Mouse (Mus musculus) midbrain, embryonic 10.5 days (tissue): ENCODE data around the gene H2-Q10. TPM values are rescaled to one million over a fixed set of nuclear protein-coding genes. Genes with fewer than 3 reads are reported as not detected.

Source experiments
- DNase-seq: peaks from one replicate; pipeline ENCODE4 v3.0.0-alpha.2; 2017; ENCODE audit warnings: low spot score
- H3K27ac ChIP-seq: fragments of 300-500 bp; sonication (generic); replicated peaks from 2 replicates; pipeline ENCODE4 v1.5.1; 2016; ENCODE audit warnings: mild to moderate bottlenecking
- H3K27me3 ChIP-seq: fragments of 300-500 bp; sonication (generic); 2 replicates; pipeline ENCODE4 v1.6.1; 2016; ENCODE audit warnings: low read depth, mild to moderate bottlenecking; ENCODE audit not compliant: poor library complexity, severe bottlenecking
- H3K36me3 ChIP-seq: fragments of 300-500 bp; sonication (generic); 2 replicates; pipeline ENCODE4 v1.6.1; 2016; ENCODE audit warnings: mild to moderate bottlenecking, moderate library complexity
- H3K4me1 ChIP-seq: fragments of 300-500 bp; sonication (generic); 2 replicates; pipeline ENCODE4 v1.6.1; 2016
- H3K4me3 ChIP-seq: fragments of 300-500 bp; sonication (generic); 2 replicates; pipeline ENCODE4 v1.5.1; 2016; ENCODE audit warnings: mild to moderate bottlenecking, moderate library complexity
- H3K9me3 ChIP-seq: fragments of 300-500 bp; sonication (generic); replicated peaks from 2 replicates; pipeline ENCODE4 v1.6.1; 2016; ENCODE audit warnings: mild to moderate bottlenecking
- WGBS: fragments of 180-500 bp; shearing (Covaris S2); methylation state at CpG from one replicate; pipeline ENCODE4 v1.1.7; 2016; 5-methylcytosine and 5-hydroxymethylcytosine counted together
- polyA plus RNA-seq: library from polyadenylated mRNA; unstranded; fragments of >200 nt; fragmentation: Nextera tagmentation; extraction: Ambion mirVana; gene quantifications from 2 replicates; pipeline ENCODE4 v1.2.1, GENCODE M21; 2016

Gene H2-Q10
- polyA plus RNA-seq, 1 experiment from 2014 or later: 0.22 TPM

DNA sequence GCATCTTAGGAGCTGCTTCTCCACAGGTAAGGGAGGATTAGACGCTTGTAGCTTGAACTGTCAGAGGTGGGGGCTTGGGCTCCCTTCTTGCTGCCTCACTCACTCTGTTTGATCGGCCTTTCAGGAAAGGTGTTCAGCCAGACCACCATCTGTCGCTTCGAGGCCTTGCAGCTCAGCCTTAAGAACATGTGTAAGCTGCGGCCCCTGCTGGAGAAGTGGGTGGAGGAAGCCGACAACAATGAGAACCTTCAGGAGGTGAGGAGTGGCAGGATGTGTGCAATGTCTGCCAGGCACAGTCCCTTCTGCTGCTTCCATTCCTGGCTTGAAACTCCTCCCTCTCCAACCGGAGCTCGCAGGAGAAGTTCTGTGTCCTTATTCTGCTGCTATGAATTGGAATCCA lies 39.4 kb downstream of the H2-Q10 start:
- WGBS: 37% methylated on average over 8 of the region's 8 CpGs
- Histone ChIP-seq H3K36me3 (peaks cover 18% of the 10 kb centered on the region), H3K4me3 (no peak overlapping the region), H3K4me1 (peaks cover 27% of the 10 kb centered on the region), H3K27me3 (peaks cover 55% of the 10 kb centered on the region), H3K27ac (no peak overlapping the region), H3K9me3 (no peaks in the 10 kb centered on the region)
- DNase-seq: peak; percentile 44

DNA sequence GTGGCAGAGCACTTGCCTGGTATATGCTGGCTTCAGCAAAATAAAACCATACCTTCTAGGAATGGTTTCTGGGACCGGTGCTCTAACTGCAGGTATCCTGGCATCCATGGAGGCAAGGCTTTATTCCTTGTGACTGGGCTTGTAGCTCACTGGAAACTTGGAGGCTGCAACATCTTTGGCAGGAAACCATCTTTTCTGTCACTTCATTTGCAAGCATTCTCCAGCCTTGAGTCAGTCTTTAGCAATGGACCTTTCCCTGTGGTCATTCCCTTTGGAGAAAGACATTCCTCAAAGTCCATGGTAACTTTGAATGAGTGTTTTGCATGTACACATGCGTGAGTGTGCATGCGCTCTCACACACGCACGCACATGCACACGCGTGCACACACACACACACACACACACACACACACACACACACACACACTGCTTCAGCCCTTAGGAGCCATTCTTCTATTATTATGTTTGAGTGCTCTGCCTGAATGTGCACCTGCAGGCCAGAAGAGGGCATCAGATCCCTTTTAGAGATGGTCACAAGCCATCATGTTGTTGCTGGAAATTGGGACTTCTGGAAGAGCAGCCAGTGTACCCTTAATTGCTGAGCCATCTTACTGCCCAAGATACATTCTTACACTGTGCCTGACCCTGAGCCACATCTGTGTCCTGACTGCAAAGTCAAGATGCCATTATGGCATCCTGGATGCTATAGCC lies 43.2 kb downstream of the H2-Q10 start:
- no peak for DNase-seq
- Histone ChIP-seq H3K27me3 (peaks cover 25% of the 10 kb centered on the region), H3K4me3 (no peak overlapping the region), H3K27ac (no peak overlapping the region), H3K9me3 (no peaks in the 10 kb centered on the region), H3K36me3 (peaks cover 22% of the 10 kb centered on the region), H3K4me1 (peaks cover 40% of the 10 kb centered on the region)
- 95% methylated on average over 7 of the region's 7 CpGs for WGBS

DNA sequence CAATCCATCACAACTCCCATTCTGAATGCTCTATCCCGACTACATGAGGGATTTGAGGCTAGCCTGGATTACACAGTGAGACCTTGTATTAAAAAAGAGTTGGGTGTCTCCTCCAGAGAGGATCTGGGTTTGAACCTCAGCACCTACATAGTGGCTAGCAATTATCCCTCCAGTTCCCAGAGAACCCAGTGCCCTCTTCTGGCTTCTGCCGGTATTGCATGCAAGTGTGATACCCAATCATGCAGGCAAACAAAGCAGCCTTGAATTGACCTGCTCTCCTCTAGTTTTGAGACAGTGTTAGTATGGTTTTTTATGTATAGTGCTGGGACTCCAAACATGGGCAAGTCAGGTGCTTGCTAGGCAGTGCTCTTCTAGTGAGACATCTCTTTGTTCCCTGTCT lies 44.0 kb downstream of the H2-Q10 start:
- peak overlapping the region; percentile 58 for H3K27ac ChIP-seq
- H3K36me3 ChIP-seq: peaks cover 22% of the 10 kb centered on the region
- peaks cover 46% of the 10 kb centered on the region for H3K4me1 ChIP-seq
- H3K9me3 ChIP-seq: no peaks in the 10 kb centered on the region
- peak overlapping the region; percentile 75; the same call in 1 of the 2 replicates for H3K4me3 ChIP-seq
- peak; percentile 77 for DNase-seq
- H3K27me3 ChIP-seq: peaks cover 17% of the 10 kb centered on the region
- WGBS: 21% methylated on average over 2 of the region's 2 CpGs

DNA sequence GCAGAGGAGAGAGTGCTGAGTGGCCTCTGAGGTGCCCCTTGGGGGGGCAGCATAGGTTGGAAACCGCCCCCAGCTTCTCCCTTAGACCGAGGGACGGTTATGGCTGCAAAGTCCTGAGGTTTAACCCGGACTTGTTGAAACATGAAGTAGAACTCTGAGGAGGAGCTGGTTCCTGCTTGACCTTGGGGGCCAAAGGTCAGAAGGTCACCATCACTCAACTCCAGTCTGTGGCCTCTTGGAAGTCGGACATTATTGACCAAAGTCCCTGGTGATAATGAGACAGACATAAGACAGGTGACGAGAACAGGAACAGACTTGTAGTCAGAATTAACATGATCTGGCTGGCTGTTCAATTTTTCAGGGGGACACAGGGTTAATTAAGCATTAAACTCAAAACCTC lies 44.9 kb downstream of the H2-Q10 start:
- Histone ChIP-seq H3K36me3 (peaks cover 22% of the 10 kb centered on the region), H3K9me3 (no peaks in the 10 kb centered on the region), H3K27me3 (peaks cover 8% of the 10 kb centered on the region; the same call in 1 of the 2 replicates), H3K27ac (peak overlapping the region; percentile 58), H3K4me1 (peaks cover 39% of the 10 kb centered on the region), H3K4me3 (peak overlapping the region; percentile 75)
- WGBS: 58% methylated on average over 6 of the region's 6 CpGs
- DNase-seq: no peak

DNA sequence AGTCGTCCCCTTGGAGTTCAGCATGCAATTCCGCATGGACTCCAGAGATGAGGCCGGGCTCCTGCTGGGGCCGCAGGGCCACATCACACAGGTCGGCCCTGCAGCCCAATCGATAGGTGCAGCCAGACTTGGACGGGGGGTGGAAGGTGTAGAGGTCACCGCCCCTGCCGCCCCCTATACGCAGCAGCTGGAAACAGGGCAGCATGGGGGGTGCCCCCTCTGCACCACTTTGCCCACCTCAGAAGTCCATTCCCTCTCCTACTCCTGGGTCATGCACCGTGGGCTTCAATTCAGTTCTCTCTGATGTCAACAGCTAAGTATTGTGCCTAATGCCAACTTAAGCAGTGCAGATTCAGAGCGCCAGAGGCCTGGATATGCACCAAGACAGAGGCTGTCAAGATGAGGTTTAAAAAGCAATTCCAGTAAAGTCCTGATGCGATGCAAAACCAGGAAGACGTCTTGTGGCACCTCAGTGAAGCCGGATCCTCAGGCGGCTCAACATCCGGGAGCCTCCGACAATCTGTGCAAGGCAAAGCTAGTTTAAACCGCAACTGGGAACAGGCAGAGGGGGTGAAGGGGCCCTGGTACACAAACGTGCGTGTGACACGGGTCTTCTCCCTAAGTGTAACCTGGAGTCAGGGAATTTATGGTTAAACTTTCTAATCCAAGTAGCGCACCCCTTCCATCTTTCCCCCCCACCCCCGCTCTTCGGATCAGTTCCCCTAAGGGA lies 46.2 kb downstream of the H2-Q10 start:
- Histone ChIP-seq H3K4me3 (peak overlapping the region; percentile 75), H3K36me3 (peaks cover 33% of the 10 kb centered on the region), H3K27ac (peak overlapping the region; percentile 88), H3K4me1 (peaks cover 39% of the 10 kb centered on the region), H3K9me3 (no peaks in the 10 kb centered on the region), H3K27me3 (0 out of 2 replicates have a peak, but pooled peaks cover 8% of the 10 kb centered on the region)
- 7% methylated on average over 25 of the region's 25 CpGs for WGBS
- peak; percentile 56 for DNase-seq

DNA sequence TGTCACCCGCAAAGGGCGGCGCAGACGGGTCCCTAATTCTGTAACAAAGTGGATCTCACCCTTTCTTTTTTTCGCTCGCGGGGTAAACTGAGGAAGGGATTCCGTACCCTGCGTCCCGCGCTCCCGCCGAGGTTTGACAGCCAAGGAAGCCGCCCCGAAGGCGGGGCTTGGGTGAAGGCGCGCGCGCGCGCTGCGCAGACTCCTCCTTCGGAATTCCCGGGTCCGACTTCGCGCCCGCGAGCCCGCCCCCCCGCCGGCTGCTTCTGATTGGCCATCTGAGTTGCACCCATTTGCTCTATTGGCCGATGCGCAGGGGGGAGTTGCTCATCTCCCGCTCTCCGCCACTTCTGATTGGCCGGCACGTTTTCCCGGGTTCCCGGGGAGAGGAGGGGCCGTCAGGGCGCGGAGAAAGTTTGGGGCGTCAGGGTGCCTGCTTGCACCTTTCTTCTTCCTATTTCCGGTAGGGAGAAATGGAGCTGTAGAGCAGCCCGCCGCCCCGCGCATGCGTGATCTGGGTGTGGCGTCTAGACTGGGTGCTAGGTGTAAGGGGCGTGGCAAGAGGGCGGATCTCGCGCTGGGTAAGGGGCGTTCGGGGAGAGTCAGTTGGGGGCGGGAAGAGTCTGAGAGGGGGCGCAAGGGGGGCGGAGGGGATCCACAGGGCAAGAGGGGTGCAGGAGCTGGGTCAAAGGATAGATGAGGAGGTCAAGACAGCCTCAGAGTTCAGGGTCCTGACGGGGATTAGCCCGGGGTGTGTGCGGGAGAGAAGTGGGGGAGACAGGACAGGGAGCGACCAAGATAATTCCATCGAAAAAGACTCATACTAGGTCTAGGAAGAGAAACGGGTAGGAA lies 47.0 kb downstream of the H2-Q10 start, which contains the start of the genes Tcf19 and Cchcr1:
Gene Tcf19 (minus strand): TSS at position 173 of the 849 bp plus-strand sequence.
Gene Cchcr1 (plus strand): TSS at position 449 of the 849 bp plus-strand sequence.
- peak; percentile 99 for DNase-seq
- peaks cover 39% of the 10 kb centered on the region for H3K4me1 ChIP-seq
- WGBS: 1% methylated on average over 67 of the region's 67 CpGs
- peaks cover 40% of the 10 kb centered on the region for H3K36me3 ChIP-seq
- 0 out of 2 replicates have a peak, but pooled peaks cover 8% of the 10 kb centered on the region for H3K27me3 ChIP-seq
- no peaks in the 10 kb centered on the region for H3K9me3 ChIP-seq
- peak within 1 kb of the TSS; percentile 75 for H3K4me3 ChIP-seq
- H3K27ac ChIP-seq: peak within 1 kb of the TSS; percentile 88

DNA sequence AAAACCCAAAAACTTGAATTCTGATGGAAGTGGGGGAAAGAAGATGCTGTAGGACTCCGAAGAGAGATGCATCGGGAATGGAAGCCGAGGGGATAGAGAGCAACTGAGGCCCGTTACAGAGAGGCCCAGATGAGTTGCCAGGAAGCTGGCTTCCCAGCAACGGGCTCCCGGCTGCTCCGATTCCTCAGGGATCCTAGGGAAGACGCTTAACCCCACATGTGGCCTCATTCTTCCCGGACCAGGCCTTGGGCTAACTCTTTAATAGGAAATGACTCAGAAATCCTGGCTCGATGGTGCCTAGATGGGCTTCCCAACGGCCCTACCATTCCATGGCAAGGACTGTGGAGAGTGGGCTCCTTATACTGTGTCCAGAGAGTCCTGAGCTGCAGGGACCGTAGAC lies 47.6 kb downstream of the H2-Q10 start:
- Histone ChIP-seq H3K4me3 (peak overlapping the region; percentile 75), H3K27me3 (0 out of 2 replicates have a peak, but pooled peaks cover 8% of the 10 kb centered on the region), H3K4me1 (peaks cover 39% of the 10 kb centered on the region), H3K27ac (peak overlapping the region; percentile 88), H3K36me3 (peaks cover 40% of the 10 kb centered on the region), H3K9me3 (no peaks in the 10 kb centered on the region)
- no peak for DNase-seq
- 12% methylated on average over 12 of the region's 12 CpGs for WGBS

Other genes with a start within 250 kb of the H2-Q10 start
- 0.25 and 0.37 TPM in 2 replicates for gene Gm16181, start 249.3 kb upstream of the H2-Q10 start, polyA plus RNA-seq
- 9.7 and 11.8 TPM in 2 replicates for gene Atp6v1g2, start 236.4 kb upstream of the H2-Q10 start, polyA plus RNA-seq
- 9.9 and 11.7 TPM in 2 replicates for gene Nfkbil1, start 234.3 kb upstream of the H2-Q10 start, polyA plus RNA-seq
- 682 and 724 TPM in 2 replicates for gene Ddx39b, start 228.3 kb upstream of the H2-Q10 start, polyA plus RNA-seq
- gene H2-D1, start 207.4 kb upstream of the H2-Q10 start, polyA plus RNA-seq: 55.3 and 61.1 TPM in 2 replicates
- gene H2-Q1, start 149.7 kb upstream of the H2-Q10 start, polyA plus RNA-seq: not detected in 2 replicates
- gene H2-Q2, start 127.8 kb upstream of the H2-Q10 start, polyA plus RNA-seq: 0.25 and 0.38 TPM in 2 replicates
- 2.9 and 3.1 TPM in 2 replicates for gene H2-Q4, start 90.5 kb upstream of the H2-Q10 start, polyA plus RNA-seq
- 1.5 and 1.9 TPM in 2 replicates for gene H2-Q6, start 45.2 kb upstream of the H2-Q10 start, polyA plus RNA-seq
- gene H2-Q7, start 30.9 kb upstream of the H2-Q10 start, polyA plus RNA-seq: 16.0 and 17.5 TPM in 2 replicates
- 0.10 TPM in 1 of 2 replicates, not detected in the other for gene Pou5f1, start 35.9 kb downstream of the H2-Q10 start, polyA plus RNA-seq
- 56.7 and 58.8 TPM in 2 replicates for gene Tcf19, start 46.7 kb downstream of the H2-Q10 start, polyA plus RNA-seq
- 23.4 and 23.6 TPM in 2 replicates for gene Cchcr1, start 47.0 kb downstream of the H2-Q10 start, polyA plus RNA-seq
- gene Psors1c2, start 63.1 kb downstream of the H2-Q10 start, polyA plus RNA-seq: 1.4 and 2.0 TPM in 2 replicates
- 0.07 and 0.10 TPM in 2 replicates for gene Cdsn, start 82.0 kb downstream of the H2-Q10 start, polyA plus RNA-seq
- not detected in 2 replicates for gene 2300002M23Rik, start 97.4 kb downstream of the H2-Q10 start, polyA plus RNA-seq
- not detected in 2 replicates for gene Sfta2, start 131.5 kb downstream of the H2-Q10 start, polyA plus RNA-seq
- gene Gm9573, start 156.5 kb downstream of the H2-Q10 start, polyA plus RNA-seq: not detected in 2 replicates
- gene Mucl3, start 173.6 kb downstream of the H2-Q10 start, polyA plus RNA-seq: 0.17 and 0.22 TPM in 2 replicates
- gene Vars2, start 197.5 kb downstream of the H2-Q10 start, polyA plus RNA-seq: 19.3 and 20.6 TPM in 2 replicates
- gene Gtf2h4, start 203.7 kb downstream of the H2-Q10 start, polyA plus RNA-seq: 50.1 and 52.3 TPM in 2 replicates
- 142 and 193 TPM in 2 replicates for gene Ddr1, start 234.5 kb downstream of the H2-Q10 start, polyA plus RNA-seq